Mouse (Mus musculus): ENCODE data around the gene Mlip. TPM values are rescaled to one million over a fixed set of nuclear protein-coding genes. Genes with fewer than 3 reads are reported as not detected.
"Not testable (repeated sequence)": the region's sequence is repeated elsewhere in the genome, so short reads cannot be mapped to it uniquely, and the experiment has no call there.

The Mlip gene
- polyA plus RNA-seq, 1 experiment from 2014 or later, result 0.54 TPM

- H3K4me3 ChIP-seq, result no peak overlapping the region
- no peaks in the 10 kb centered on the region for H3K27me3 ChIP-seq
- 48% methylated on average over 5 of the region's 5 CpGs for whole genome bisulfite sequencing
- H3K9ac ChIP-seq (replicated peaks), result no peak overlapping the region
- H3K27ac ChIP-seq (replicated peaks), result no peak overlapping the region
- H3K36me3 ChIP-seq, result no peaks in the 10 kb centered on the region
- H3K4me2 ChIP-seq (replicated peaks), result no peak overlapping the region
- no peak for ATAC-seq (ENCODE audit: low FRiP score, low read depth)
- no peaks in the 10 kb centered on the region for H3K4me1 ChIP-seq
- no peaks in the 10 kb centered on the region for H3K9me3 ChIP-seq
Observed at GRCm38 (mm10) chr9:77379625-77380024, 26.9 kb upstream of the Mlip start.

- Histone ChIP-seq H3K4me3 (no peak overlapping the region), H3K27ac (replicated peaks) (no peak overlapping the region; the same call in 1 of the 2 replicates), H3K9me3 (no peaks in the 10 kb centered on the region), H3K9ac (replicated peaks) (no peak overlapping the region), H3K27me3 (no peaks in the 10 kb centered on the region), H3K4me2 (replicated peaks) (no peak overlapping the region), H3K36me3 (no peaks in the 10 kb centered on the region), H3K4me1 (no peaks in the 10 kb centered on the region)
- WGBS, result 52% methylated on average over 10 of the region's 10 CpGs
- no peak for ATAC-seq (ENCODE audit: low FRiP score, low read depth)
Observed at GRCm38 (mm10) chr9:77377696-77378095, 24.9 kb upstream of the Mlip start.

- no peak for ATAC-seq (ENCODE audit: low FRiP score, low read depth)
- no peak overlapping the region for H3K4me3 ChIP-seq
- H3K9ac ChIP-seq (replicated peaks), result no peak overlapping the region
- H3K4me2 ChIP-seq (replicated peaks), result no peak overlapping the region
- no peaks in the 10 kb centered on the region for H3K36me3 ChIP-seq
- no peaks in the 10 kb centered on the region for H3K27me3 ChIP-seq
- no peaks in the 10 kb centered on the region for H3K4me1 ChIP-seq
- no peaks in the 10 kb centered on the region for H3K9me3 ChIP-seq
- no peak overlapping the region; the same call in 1 of the 2 replicates for H3K27ac ChIP-seq (replicated peaks)
- 69% methylated on average over 10 of the region's 10 CpGs for WGBS
Observed at GRCm38 (mm10) chr9:77377082-77377481, 24.3 kb upstream of the Mlip start.

GRCm38 (mm10) chr9:77376561-77376960 lies 23.8 kb upstream of the Mlip start:
- ATAC-seq (ENCODE audit: low FRiP score, low read depth), result peak; percentile 39; the same call in 1 of the 2 replicates

GRCm38 (mm10) chr9:77370706-77371105 lies 17.9 kb upstream of the Mlip start:
- Histone ChIP-seq H3K9me3 (no peaks in the 10 kb centered on the region), H3K4me1 (no peaks in the 10 kb centered on the region), H3K4me3 (no peak overlapping the region), H3K36me3 (no peaks in the 10 kb centered on the region), H3K27me3 (no peaks in the 10 kb centered on the region), H3K27ac (replicated peaks) (no peak overlapping the region), H3K4me2 (replicated peaks) (no peak overlapping the region), H3K9ac (replicated peaks) (no peak overlapping the region)
- 83% methylated on average over 3 of the region's 3 CpGs for WGBS
- ATAC-seq (ENCODE audit: low FRiP score, low read depth), result no peak

More at GRCm38 (mm10) chr9:77376561-77376960, 23.8 kb upstream of the Mlip start:
- Histone ChIP-seq H3K9ac (replicated peaks) (no peak overlapping the region), H3K27me3 (no peaks in the 10 kb centered on the region), H3K4me1 (no peaks in the 10 kb centered on the region), H3K36me3 (no peaks in the 10 kb centered on the region), H3K4me2 (replicated peaks) (no peak overlapping the region), H3K9me3 (no peaks in the 10 kb centered on the region), H3K27ac (replicated peaks) (no peak overlapping the region), H3K4me3 (no peak overlapping the region)
- WGBS, result 87% methylated on average over 7 of the region's 7 CpGs

- Histone ChIP-seq H3K4me2 (replicated peaks) (no peak overlapping the region), H3K9me3 (no peaks in the 10 kb centered on the region), H3K4me3 (no peak overlapping the region), H3K27me3 (no peaks in the 10 kb centered on the region), H3K9ac (replicated peaks) (no peak overlapping the region), H3K36me3 (no peaks in the 10 kb centered on the region), H3K27ac (replicated peaks) (no peak overlapping the region), H3K4me1 (no peaks in the 10 kb centered on the region)
- ATAC-seq (ENCODE audit: low FRiP score, low read depth), result no peak
- 79% methylated on average over 9 of the region's 9 CpGs for WGBS
Observed at GRCm38 (mm10) chr9:77369262-77369661, 16.5 kb upstream of the Mlip start.

GRCm38 (mm10) chr9:77364681-77365080 lies 11.9 kb upstream of the Mlip start:
- H3K9me3 ChIP-seq; H3K4me1 ChIP-seq; H3K36me3 ChIP-seq; H3K4me2 ChIP-seq (replicated peaks); H3K27me3 ChIP-seq; ATAC-seq (ENCODE audit: low FRiP score, low read depth); H3K27ac ChIP-seq (replicated peaks); H3K9ac ChIP-seq (replicated peaks); H3K4me3 ChIP-seq: not testable (repeated sequence)
- WGBS, result 65% methylated on average over 9 of the region's 9 CpGs

- Histone ChIP-seq H3K4me1 (no peaks in the 10 kb centered on the region), H3K4me3 (no peak overlapping the region), H3K27me3 (no peaks in the 10 kb centered on the region), H3K36me3 (no peaks in the 10 kb centered on the region), H3K9ac (replicated peaks) (no peak overlapping the region), H3K9me3 (no peaks in the 10 kb centered on the region), H3K27ac (replicated peaks) (no peak overlapping the region), H3K4me2 (replicated peaks) (no peak overlapping the region)
- no peak for ATAC-seq (ENCODE audit: low FRiP score, low read depth)
Observed at GRCm38 (mm10) chr9:77362906-77363305, 10.1 kb upstream of the Mlip start.

- H3K4me2 ChIP-seq (replicated peaks), result no peak overlapping the region
- no peak for ATAC-seq (ENCODE audit: low FRiP score, low read depth)
- no peaks in the 10 kb centered on the region for H3K27me3 ChIP-seq
- no peak overlapping the region for H3K27ac ChIP-seq (replicated peaks)
- WGBS, result 90% methylated on average over 8 of the region's 8 CpGs
- no peaks in the 10 kb centered on the region for H3K36me3 ChIP-seq
- no peaks in the 10 kb centered on the region for H3K4me1 ChIP-seq
- H3K9ac ChIP-seq (replicated peaks), result no peak overlapping the region
- no peak overlapping the region for H3K4me3 ChIP-seq
- no peaks in the 10 kb centered on the region for H3K9me3 ChIP-seq
Observed at GRCm38 (mm10) chr9:77360654-77361053, 7.9 kb upstream of the Mlip start.

- no peaks in the 10 kb centered on the region for H3K4me1 ChIP-seq
- 86% methylated on average over 10 of the region's 10 CpGs for WGBS
- H3K27ac ChIP-seq (replicated peaks), result no peak overlapping the region
- H3K36me3 ChIP-seq, result no peaks in the 10 kb centered on the region
- H3K9me3 ChIP-seq, result no peaks in the 10 kb centered on the region
- no peak overlapping the region for H3K4me2 ChIP-seq (replicated peaks)
- H3K9ac ChIP-seq (replicated peaks), result no peak overlapping the region
- H3K4me3 ChIP-seq, result no peak overlapping the region
- ATAC-seq (ENCODE audit: low FRiP score, low read depth), result no peak
- no peaks in the 10 kb centered on the region for H3K27me3 ChIP-seq
Observed at GRCm38 (mm10) chr9:77359278-77359973, 6.7 kb upstream of the Mlip start.

- Histone ChIP-seq H3K36me3 (no peaks in the 10 kb centered on the region), H3K9me3 (no peaks in the 10 kb centered on the region), H3K27me3 (no peaks in the 10 kb centered on the region), H3K4me3 (no peak overlapping the region), H3K4me2 (replicated peaks) (no peak overlapping the region), H3K9ac (replicated peaks) (no peak overlapping the region), H3K27ac (replicated peaks) (no peak overlapping the region), H3K4me1 (no peaks in the 10 kb centered on the region)
- 75% methylated on average over 4 of the region's 4 CpGs for WGBS
- ATAC-seq (ENCODE audit: low FRiP score, low read depth), result no peak
Observed at GRCm38 (mm10) chr9:77353942-77354341, 1.2 kb upstream of the Mlip start.

- no peak overlapping the region for H3K27ac ChIP-seq (replicated peaks)
- H3K4me1 ChIP-seq, result no peaks in the 10 kb centered on the region
- H3K9ac ChIP-seq (replicated peaks), result no peak overlapping the region
- H3K27me3 ChIP-seq, result no peaks in the 10 kb centered on the region
- H3K4me2 ChIP-seq (replicated peaks), result no peak overlapping the region
- no peaks in the 10 kb centered on the region for H3K36me3 ChIP-seq
- WGBS, result 84% methylated on average over 7 of the region's 7 CpGs
- H3K4me3 ChIP-seq, result no peak overlapping the region
- ATAC-seq (ENCODE audit: low FRiP score, low read depth), result no peak
- no peaks in the 10 kb centered on the region for H3K9me3 ChIP-seq
Observed at GRCm38 (mm10) chr9:77347704-77348103, 5.1 kb downstream of the Mlip start.

GRCm38 (mm10) chr9:77344318-77344717 lies 8.5 kb downstream of the Mlip start:
- Histone ChIP-seq H3K4me1 (peaks cover 7% of the 10 kb centered on the region), H3K27me3 (no peaks in the 10 kb centered on the region), H3K36me3 (no peaks in the 10 kb centered on the region), H3K4me2 (replicated peaks) (no peak overlapping the region), H3K9me3 (no peaks in the 10 kb centered on the region), H3K9ac (replicated peaks) (no peak overlapping the region), H3K4me3 (no peak overlapping the region), H3K27ac (replicated peaks) (no peak overlapping the region)
- no peak for ATAC-seq (ENCODE audit: low FRiP score, low read depth)
- 87% methylated on average over 7 of the region's 7 CpGs for WGBS

Measured in midbrain, embryonic 12.5 days (tissue).